Mouse (Mus musculus) lung, postnatal 0 days (tissue): ENCODE measurements around the gene Umps. TPM values are rescaled to one million over a fixed set of nuclear protein-coding genes. Genes with fewer than 3 reads are reported as not detected.

Experiments
- ATAC-seq: fragments of 200-750 bp; cut with Nextera tagmentation; 2 replicates; pipeline ENCODE4 v1.8.0; 2017; ENCODE audit warnings: moderate library complexity
- DNase-seq: peaks from one replicate; pipeline ENCODE4 v3.0.0-alpha.2; 2016; ENCODE audit warnings: low spot score
- H3K27ac ChIP-seq: fragments of 300-500 bp; sonication (generic); 2 replicates; pipeline ENCODE4 v1.5.1; 2014; ENCODE audit warnings: antibody characterized with exemption, mild to moderate bottlenecking, low read length, mixed read lengths
- H3K27me3 ChIP-seq: fragments of 300-500 bp; sonication (generic); replicated peaks from 2 replicates; pipeline ENCODE4 v1.6.1; 2014; ENCODE audit warnings: low read length, mixed read lengths; ENCODE audit not compliant: insufficient read depth
- H3K36me3 ChIP-seq: fragments of 300-500 bp; sonication (generic); 2 replicates; pipeline ENCODE4 v1.6.1; 2014; ENCODE audit warnings: low read length, mixed read lengths; ENCODE audit not compliant: insufficient read depth
- H3K4me1 ChIP-seq: fragments of 300-500 bp; sonication (generic); 2 replicates; pipeline ENCODE4 v1.6.1; 2014; ENCODE audit warnings: antibody characterized with exemption, low read depth, low read length, mixed read lengths; ENCODE audit not compliant: insufficient read depth
- H3K4me2 ChIP-seq: fragments of 300-500 bp; sonication (generic); replicated peaks from 2 replicates; pipeline ENCODE4 v1.6.1; 2014; ENCODE audit warnings: low read depth, mild to moderate bottlenecking, low read length, moderate library complexity, mixed read lengths
- H3K4me3 ChIP-seq: fragments of 300-500 bp; sonication (generic); 2 replicates; pipeline ENCODE4 v1.5.1; 2014; ENCODE audit warnings: low read depth, low read length
- H3K9ac ChIP-seq: fragments of 300-500 bp; sonication (generic); replicated peaks from 2 replicates; pipeline ENCODE4 v1.6.1; 2014; ENCODE audit warnings: low read depth, mild to moderate bottlenecking
- H3K9me3 ChIP-seq: fragments of 300-500 bp; sonication (generic); 2 replicates; pipeline ENCODE4 v1.6.1; 2016; ENCODE audit warnings: low read length, mixed read lengths
- CTCF ChIP-seq: IDR thresholded peaks from 2 replicates; pipeline ENCODE4 v1.5.1; 2016; ENCODE audit warnings: antibody characterized with exemption, mild to moderate bottlenecking
- EP300 ChIP-seq: IDR thresholded peaks from 2 replicates; pipeline ENCODE4 v1.6.1; 2016; ENCODE audit warnings: antibody characterized with exemption, mild to moderate bottlenecking, control low read depth
- WGBS: fragments of 180-500 bp; shearing (Covaris S2); extraction: QIAGEN DNeasy Blood & Tissue Kit; methylation state at CpG from one replicate; pipeline ENCODE4 v1.1.7; 2014; 5-methylcytosine and 5-hydroxymethylcytosine counted together
- polyA plus RNA-seq: library from polyadenylated mRNA; unstranded; fragments of >200 nt; fragmentation: Nextera tagmentation; extraction: Ambion mirVana; gene quantifications from 2 replicates; pipeline ENCODE4 v1.2.1, GENCODE M21; 2015

Gene Umps
- polyA plus RNA-seq, 1 experiment from 2014 or later, result 10.3 TPM

GRCm38 (mm10) chr16:33936885-33937284 lies 30.0 kb downstream of the Umps start:
- no peak for ATAC-seq
- Histone ChIP-seq H3K9me3 (no peaks in the 10 kb centered on the region), H3K4me3 (no peak overlapping the region), H3K36me3 (no peaks in the 10 kb centered on the region), H3K27ac (no peak overlapping the region), H3K4me2 (no peak overlapping the region), H3K9ac (no peak overlapping the region), H3K4me1 (peaks cover 9% of the 10 kb centered on the region; the same call in 1 of the 2 replicates), H3K27me3 (no peaks in the 10 kb centered on the region)
- 69% methylated on average over 4 of the region's 4 CpGs for WGBS
- no peak for DNase-seq
- TF ChIP-seq EP300, result no peak
- TF ChIP-seq CTCF, result no peak

- peaks cover 9% of the 10 kb centered on the region; the same call in 1 of the 2 replicates for H3K4me1 ChIP-seq
These were observed 31.4 kb downstream of the Umps start for GRCm38 (mm10) chr16:33935407-33935785.

GRCm38 (mm10) chr16:33934701-33935406 lies 32.0 kb downstream of the Umps start:
- Histone ChIP-seq H3K36me3 (no peaks in the 10 kb centered on the region), H3K4me3 (no peak overlapping the region), H3K27me3 (no peaks in the 10 kb centered on the region), H3K9me3 (no peaks in the 10 kb centered on the region), H3K4me1 (peaks cover 9% of the 10 kb centered on the region; the same call in 1 of the 2 replicates), H3K9ac (no peak overlapping the region), H3K27ac (0 out of 2 replicates have a peak overlapping the region, but pooled peaks have one; percentile 10), H3K4me2 (no peak overlapping the region)
- ATAC-seq (peak; percentile 16; the same call in 1 of the 2 replicates), DNase-seq (peak; percentile 85)
- whole genome bisulfite sequencing, result 35% methylated on average over 5 of the region's 5 CpGs
- TF ChIP-seq EP300 (peak; percentile 63), CTCF (no peak)

More at GRCm38 (mm10) chr16:33935407-33935785, 31.4 kb downstream of the Umps start:
- H3K36me3 ChIP-seq, result no peaks in the 10 kb centered on the region
- H3K9ac ChIP-seq, result no peak overlapping the region
- ATAC-seq, result no peak
- no peak for DNase-seq
- H3K4me2 ChIP-seq, result no peak overlapping the region
- H3K27me3 ChIP-seq, result no peaks in the 10 kb centered on the region
- no peak for TF ChIP-seq CTCF
- no peak for TF ChIP-seq EP300
- no peak overlapping the region for H3K27ac ChIP-seq
- no peaks in the 10 kb centered on the region for H3K9me3 ChIP-seq
- 94% methylated on average over 6 of the region's 6 CpGs for WGBS
- H3K4me3 ChIP-seq, result no peak overlapping the region

- ATAC-seq, result no peak
- Histone ChIP-seq H3K9ac (no peak overlapping the region), H3K4me2 (no peak overlapping the region), H3K27me3 (no peaks in the 10 kb centered on the region), H3K4me3 (no peak overlapping the region), H3K36me3 (no peaks in the 10 kb centered on the region), H3K4me1 (peaks cover 18% of the 10 kb centered on the region; the same call in 1 of the 2 replicates), H3K9me3 (no peaks in the 10 kb centered on the region), H3K27ac (no peak overlapping the region)
- 81% methylated on average over 11 of the region's 11 CpGs for WGBS
- no peak for DNase-seq
- no peak for TF ChIP-seq CTCF
- no peak for TF ChIP-seq EP300
These were observed 33.4 kb downstream of the Umps start for GRCm38 (mm10) chr16:33933411-33933810.

GRCm38 (mm10) chr16:33932126-33932525 lies 34.7 kb downstream of the Umps start:
- Histone ChIP-seq H3K9ac (no peak overlapping the region), H3K4me2 (no peak overlapping the region)

GRCm38 (mm10) chr16:33931682-33932081 lies 35.2 kb downstream of the Umps start:
- Histone ChIP-seq H3K27ac (no peak overlapping the region), H3K4me2 (no peak overlapping the region), H3K36me3 (no peaks in the 10 kb centered on the region), H3K9me3 (no peaks in the 10 kb centered on the region), H3K4me1 (peaks cover 21% of the 10 kb centered on the region; the same call in 1 of the 2 replicates), H3K9ac (no peak overlapping the region), H3K27me3 (no peaks in the 10 kb centered on the region), H3K4me3 (no peak overlapping the region)
- ATAC-seq, result no peak
- TF ChIP-seq CTCF, result no peak
- TF ChIP-seq EP300, result no peak
- 33% methylated on average over 2 of the region's 2 CpGs for WGBS
- no peak for DNase-seq

More at GRCm38 (mm10) chr16:33932126-33932525, 34.7 kb downstream of the Umps start:
- 44% methylated on average over 5 of the region's 5 CpGs for WGBS
- H3K27ac ChIP-seq, result no peak overlapping the region
- ATAC-seq (no peak; the same call in 1 of the 2 replicates), DNase-seq (no peak)
- TF ChIP-seq EP300, result no peak
- no peak for TF ChIP-seq CTCF
- no peaks in the 10 kb centered on the region for H3K9me3 ChIP-seq
- H3K4me1 ChIP-seq, result peaks cover 21% of the 10 kb centered on the region; the same call in 1 of the 2 replicates
- no peaks in the 10 kb centered on the region for H3K27me3 ChIP-seq
- no peaks in the 10 kb centered on the region for H3K36me3 ChIP-seq
- no peak overlapping the region for H3K4me3 ChIP-seq
